Mouse (Mus musculus) C2C12 (cell line): ENCODE results near the gene Fam89b. TPM values are rescaled to one million over a fixed set of nuclear protein-coding genes. Genes with fewer than 3 reads are reported as not detected.

Experiments used
- H3K27me3 ChIP-seq: one replicate; pipeline ENCODE4 v1.6.1; 2011; ENCODE audit not compliant: control insufficient read depth, insufficient read depth, insufficient read length
- H3K36me3 ChIP-seq: one replicate; pipeline ENCODE4 v1.6.1; 2011; ENCODE audit not compliant: control insufficient read depth, insufficient read depth
- H3K4me3 ChIP-seq: one replicate; pipeline ENCODE4 v1.5.1; 2011; ENCODE audit warnings: mild to moderate bottlenecking, control low read depth; ENCODE audit not compliant: poor library complexity, insufficient read depth, severe bottlenecking
- H3K79me2 ChIP-seq: one replicate; pipeline ENCODE4 v1.6.1; 2011; ENCODE audit not compliant: control insufficient read depth, insufficient read depth
- H3K79me3 ChIP-seq: one replicate; pipeline ENCODE4 v1.6.1; 2011; ENCODE audit warnings: low read depth, control low read depth
- H3ac ChIP-seq: one replicate; pipeline ENCODE3; 2011; ENCODE audit warnings: low read depth; ENCODE audit not compliant: control insufficient read depth, insufficient read length
- CEBPB ChIP-seq: IDR thresholded peaks from one replicate; pipeline ENCODE4 v1.6.1; 2011; ENCODE audit warnings: low read depth, mild to moderate bottlenecking, control low read depth, moderate library complexity
- CTCF ChIP-seq: IDR thresholded peaks from one replicate; pipeline ENCODE4 v1.5.1; 2011; ENCODE audit not compliant: control insufficient read depth, insufficient read depth, insufficient read length
- FOSL1 ChIP-seq: IDR thresholded peaks from one replicate; pipeline ENCODE4 v1.8.0; 2011; ENCODE audit warnings: mild to moderate bottlenecking, low read length; ENCODE audit not compliant: poor library complexity, insufficient read depth, severe bottlenecking
- MAX ChIP-seq: IDR thresholded peaks from one replicate; pipeline ENCODE4 v1.6.1; 2011; ENCODE audit warnings: mild to moderate bottlenecking, control low read depth
- MYOD1 ChIP-seq: IDR thresholded peaks from one replicate; pipeline ENCODE4 v1.6.1; 2011; ENCODE audit warnings: low read depth; ENCODE audit not compliant: control insufficient read depth, insufficient read length
- MYOG ChIP-seq: IDR thresholded peaks from one replicate; pipeline ENCODE4 v1.6.1; 2011; ENCODE audit not compliant: control insufficient read depth, insufficient read length; ENCODE audit errors: extremely low read depth
- USF1 ChIP-seq: IDR thresholded peaks from one replicate; pipeline ENCODE4 v1.6.1; 2011; ENCODE audit warnings: low read depth, mild to moderate bottlenecking, control low read depth, moderate library complexity
- polyA plus RNA-seq: library from polyadenylated mRNA; unstranded; fragments of >200 nt; fragmentation: generic; extraction: Trizol; gene quantifications from one replicate; pipeline ENCODE4 v1.2.1, GENCODE M21; 2012; ENCODE audit warnings: missing spikeins

Fam89b gene
- polyA plus RNA-seq, 1 experiment, result 129 TPM

DNA sequence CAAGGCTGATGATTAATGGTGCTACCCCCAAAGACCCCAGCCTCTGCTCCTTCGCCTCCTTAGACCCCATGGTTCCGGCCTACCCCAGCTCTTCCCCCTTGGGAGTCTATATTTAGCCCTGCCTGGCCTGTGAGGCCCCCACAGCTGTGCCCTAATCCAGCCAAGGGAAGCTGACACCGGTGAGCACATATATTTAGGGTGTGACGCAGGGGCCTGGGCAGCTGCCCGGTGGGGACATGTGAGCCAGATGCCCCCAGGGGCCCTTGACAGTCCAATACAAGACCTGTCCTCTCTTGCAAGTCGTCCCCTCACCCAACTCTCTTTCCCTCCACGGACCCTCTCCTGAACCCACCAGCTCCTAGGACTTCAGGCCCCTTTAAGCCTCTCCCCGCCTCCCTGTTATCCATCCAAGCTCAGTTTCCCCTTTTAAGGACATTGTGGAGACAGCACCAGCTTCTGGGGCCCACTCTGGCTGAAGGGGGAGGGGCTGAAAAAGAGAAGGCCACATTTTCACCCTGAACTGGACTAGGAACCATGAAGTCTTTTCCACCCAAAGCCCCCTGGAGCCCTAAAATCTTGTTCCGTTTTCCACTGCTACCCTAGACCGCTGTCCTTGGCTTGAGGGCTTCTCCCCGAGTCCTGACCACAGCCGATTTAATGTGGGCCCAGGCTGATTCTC lies 4.3 kb downstream of the Fam89b start:
- H3K4me3 ChIP-seq, result peak overlapping the region; percentile 45
- H3K79me2 ChIP-seq, result peaks cover 77% of the 10 kb centered on the region
- peaks cover 44% of the 10 kb centered on the region for H3K79me3 ChIP-seq
- TF ChIP-seq MYOD1 (peak; percentile 74), USF1 (no peak), MYOG (no peak), FOSL1 (no peak)
- peaks cover 38% of the 10 kb centered on the region for H3K36me3 ChIP-seq
- no peaks in the 10 kb centered on the region for H3K27me3 ChIP-seq
- peak overlapping the region; percentile 76 for H3ac ChIP-seq

DNA sequence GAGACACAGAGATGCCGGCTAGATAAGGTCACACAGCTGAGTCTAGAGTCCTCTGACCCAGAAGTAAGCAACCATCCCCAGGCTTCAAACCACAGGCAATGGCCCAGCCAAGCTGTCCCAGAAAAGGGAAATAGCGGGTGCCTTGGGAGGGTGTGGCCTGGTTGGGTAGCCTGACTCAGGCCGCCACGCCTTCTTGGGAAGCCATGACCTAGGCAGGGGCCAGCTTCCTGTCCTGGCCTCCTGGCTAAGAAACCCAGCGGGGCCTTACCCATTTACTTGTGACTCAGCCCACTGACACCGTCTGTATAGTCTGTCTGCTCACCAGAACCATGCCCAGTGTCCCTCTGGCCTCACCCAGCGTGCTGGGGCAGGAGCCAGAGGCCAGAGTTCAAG lies 4.9 kb downstream of the Fam89b start:
- H3K27me3 ChIP-seq, result no peaks in the 10 kb centered on the region
- H3ac ChIP-seq, result peak overlapping the region; percentile 1
- H3K4me3 ChIP-seq, result peak overlapping the region; percentile 45
- H3K79me2 ChIP-seq, result peaks cover 70% of the 10 kb centered on the region
- H3K36me3 ChIP-seq, result peaks cover 40% of the 10 kb centered on the region
- TF ChIP-seq USF1 (no peak), MYOG (no peak), MAX (peak; percentile 82)
- H3K79me3 ChIP-seq, result peaks cover 44% of the 10 kb centered on the region

DNA sequence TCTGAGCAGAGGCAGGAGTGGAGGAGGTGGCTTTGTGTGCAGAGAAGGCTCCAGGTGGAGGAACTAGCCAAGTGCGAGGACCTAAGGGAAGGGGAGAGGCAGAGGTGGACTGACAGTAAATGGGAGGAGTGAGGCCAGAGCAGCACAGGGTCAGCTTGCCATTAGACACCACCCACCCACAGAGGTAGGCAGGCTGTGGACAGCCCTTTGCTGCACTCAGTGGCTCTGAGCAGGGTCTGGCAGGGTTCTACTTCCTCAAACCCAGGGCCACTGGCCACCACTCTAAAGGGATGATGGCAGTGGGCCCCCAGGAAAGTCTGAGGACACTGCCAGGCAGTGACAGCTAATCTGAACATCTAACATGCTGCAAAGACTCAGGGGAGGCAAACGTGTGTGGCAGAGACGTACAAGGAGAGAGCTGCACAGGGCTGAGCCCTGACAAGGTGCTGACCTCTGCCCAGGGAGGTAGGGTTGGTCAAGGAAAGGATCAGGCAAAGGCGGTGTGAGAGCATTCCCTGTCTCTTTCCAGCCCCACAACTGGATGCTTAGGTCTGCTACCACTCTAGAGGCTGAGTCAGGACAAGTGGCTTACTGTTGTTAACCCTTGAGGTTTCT lies 5.4 kb downstream of the Fam89b start:
- peak overlapping the region; percentile 61 for H3ac ChIP-seq
- H3K79me2 ChIP-seq, result peaks cover 65% of the 10 kb centered on the region
- peaks cover 42% of the 10 kb centered on the region for H3K79me3 ChIP-seq
- peaks cover 45% of the 10 kb centered on the region for H3K36me3 ChIP-seq
- no peak for TF ChIP-seq MAX
- TF ChIP-seq FOSL1, result no peak
- no peak for TF ChIP-seq MYOG
- TF ChIP-seq MYOD1, result no peak
- no peak for TF ChIP-seq USF1
- TF ChIP-seq CEBPB, result no peak
- no peak for TF ChIP-seq CTCF
- no peaks in the 10 kb centered on the region for H3K27me3 ChIP-seq
- H3K4me3 ChIP-seq, result peak overlapping the region; percentile 45

DNA sequence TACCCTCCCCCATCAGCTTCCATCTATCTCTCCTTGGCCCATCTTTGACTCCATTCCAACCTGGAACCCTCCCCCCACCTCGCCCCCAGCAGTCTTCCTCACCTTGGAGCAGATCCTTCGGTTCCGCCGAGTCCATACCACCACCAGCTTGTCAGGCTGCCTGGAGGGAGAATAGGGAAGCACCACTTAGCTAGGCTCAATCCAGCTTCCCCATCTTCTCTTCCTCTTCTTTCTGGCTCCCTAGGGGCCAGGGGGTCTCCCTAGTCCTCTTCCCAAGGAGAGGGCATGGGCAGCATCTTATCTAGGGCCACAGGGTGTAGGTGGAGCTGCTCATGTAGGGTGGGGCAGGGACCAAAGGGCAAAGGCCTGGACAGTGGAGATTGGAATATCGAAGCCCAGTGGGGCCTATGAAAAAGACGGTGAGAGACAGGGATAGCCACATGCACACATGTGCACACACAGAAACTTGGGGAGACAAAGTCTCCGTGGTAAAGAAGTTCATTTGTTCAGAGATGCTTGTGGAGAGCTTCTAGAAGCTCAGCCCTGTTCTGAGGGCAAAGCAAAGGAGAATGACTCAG lies 6.5 kb downstream of the Fam89b start:
- Histone ChIP-seq H3ac (no peak overlapping the region), H3K27me3 (no peaks in the 10 kb centered on the region), H3K36me3 (peaks cover 50% of the 10 kb centered on the region), H3K79me3 (peaks cover 31% of the 10 kb centered on the region), H3K4me3 (no peak overlapping the region), H3K79me2 (peaks cover 54% of the 10 kb centered on the region)
- TF ChIP-seq MYOD1 (no peak), USF1 (no peak), CEBPB (no peak)

DNA sequence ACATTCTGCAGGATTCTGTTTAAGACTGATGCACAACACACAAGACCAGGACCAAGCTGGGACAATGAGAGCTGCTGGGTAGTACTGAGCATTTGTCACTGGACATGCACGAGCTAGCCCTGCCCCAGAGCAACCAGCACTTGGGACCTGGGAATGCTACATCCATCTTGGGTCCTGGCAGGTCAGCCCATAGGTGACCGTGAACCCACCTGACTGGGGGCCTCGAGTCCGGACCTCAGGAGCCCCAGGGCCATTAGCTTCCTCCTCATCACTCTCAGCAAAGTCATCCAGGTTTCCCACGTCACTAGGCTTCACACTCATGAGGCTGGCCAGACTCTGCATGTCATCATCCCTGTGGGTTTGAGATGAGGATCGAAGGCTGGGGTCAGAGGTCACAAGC lies 8.2 kb downstream of the Fam89b start:
- H3K79me3 ChIP-seq, result peaks cover 28% of the 10 kb centered on the region
- H3K79me2 ChIP-seq, result peaks cover 47% of the 10 kb centered on the region
- no peak overlapping the region for H3ac ChIP-seq
- no peaks in the 10 kb centered on the region for H3K27me3 ChIP-seq
- peaks cover 65% of the 10 kb centered on the region for H3K36me3 ChIP-seq
- TF ChIP-seq CEBPB (no peak), MAX (no peak), CTCF (no peak)
- H3K4me3 ChIP-seq, result no peak overlapping the region

DNA sequence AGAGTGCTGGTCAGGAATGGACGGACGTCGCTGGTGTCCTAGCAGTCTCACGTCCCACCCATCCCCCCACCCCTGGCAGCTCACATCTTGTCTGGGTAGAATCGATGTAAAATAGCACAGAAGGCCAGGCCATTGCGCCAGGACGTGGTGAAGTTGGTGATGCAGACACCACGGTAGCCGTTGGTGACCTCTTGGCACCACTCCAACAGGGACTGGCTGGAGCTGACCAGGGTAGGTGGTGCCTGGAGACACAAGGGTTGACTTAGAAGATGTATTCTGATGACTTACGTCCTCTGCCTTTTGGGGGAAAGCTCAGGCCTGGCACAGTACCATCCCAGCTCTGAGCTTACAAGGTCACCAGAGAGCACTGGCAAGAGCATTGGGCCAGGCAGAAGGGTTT lies 12.5 kb downstream of the Fam89b start:
- peaks cover 44% of the 10 kb centered on the region for H3K79me2 ChIP-seq
- no peaks in the 10 kb centered on the region for H3K27me3 ChIP-seq
- peaks cover 88% of the 10 kb centered on the region for H3K36me3 ChIP-seq
- no peak overlapping the region for H3ac ChIP-seq
- H3K79me3 ChIP-seq, result peaks cover 17% of the 10 kb centered on the region
- TF ChIP-seq USF1 (no peak), CTCF (no peak), MYOG (no peak), MAX (no peak), MYOD1 (no peak), FOSL1 (no peak), CEBPB (no peak)
- no peak overlapping the region for H3K4me3 ChIP-seq
